Mouse (Mus musculus): ENCODE data around the gene Cfl1. TPM values are rescaled to one million over a fixed set of nuclear protein-coding genes. Genes with fewer than 3 reads are reported as not detected.

Cfl1 gene
- polyA plus RNA-seq, 1 experiment: 151 TPM

- Histone ChIP-seq H3K27me3 (ENCODE audit: control insufficient read depth) (peaks cover 49% of the 10 kb centered on the region), H3K4me1 (ENCODE audit: control insufficient read depth) (peaks cover 17% of the 10 kb centered on the region), H3K9me3 (ENCODE audit: control insufficient read depth, low read length) (no peaks in the 10 kb centered on the region; the same call in 1 of the 2 replicates), H3K4me3 (replicated peaks) (peak overlapping the region; percentile 40), H3K36me3 (ENCODE audit: control insufficient read depth) (no peaks in the 10 kb centered on the region)
- TF ChIP-seq TAL1 (IDR thresholded peaks at IDR 0.05; ENCODE audit: low read length): no peak
- no peak for TF ChIP-seq GATA1 (IDR thresholded peaks at IDR 0.05; ENCODE audit: low read length)
Measured at GRCm38 (mm10) chr19:5475069-5475714, 15.1 kb upstream of the Cfl1 start.

- H3K36me3 ChIP-seq (ENCODE audit: control insufficient read depth): peaks cover 7% of the 10 kb centered on the region
- peaks cover 48% of the 10 kb centered on the region for H3K27me3 ChIP-seq (ENCODE audit: control insufficient read depth)
- no peak for TF ChIP-seq GATA1 (IDR thresholded peaks at IDR 0.05; ENCODE audit: low read length)
- no peak for TF ChIP-seq TAL1 (IDR thresholded peaks at IDR 0.05; ENCODE audit: low read length)
- no peak overlapping the region for H3K4me3 ChIP-seq (replicated peaks)
- no peaks in the 10 kb centered on the region; the same call in 1 of the 2 replicates for H3K9me3 ChIP-seq (ENCODE audit: control insufficient read depth, low read length)
- peaks cover 17% of the 10 kb centered on the region for H3K4me1 ChIP-seq (ENCODE audit: control insufficient read depth)
Measured at GRCm38 (mm10) chr19:5477004-5477667, 13.1 kb upstream of the Cfl1 start.

- H3K4me1 ChIP-seq (ENCODE audit: control insufficient read depth): peaks cover 17% of the 10 kb centered on the region
- H3K27me3 ChIP-seq (ENCODE audit: control insufficient read depth): peaks cover 43% of the 10 kb centered on the region
- peaks cover 13% of the 10 kb centered on the region for H3K36me3 ChIP-seq (ENCODE audit: control insufficient read depth)
- H3K9me3 ChIP-seq (ENCODE audit: control insufficient read depth, low read length): no peaks in the 10 kb centered on the region; the same call in 1 of the 2 replicates
- H3K4me3 ChIP-seq (replicated peaks): no peak overlapping the region
- TF ChIP-seq TAL1 (IDR thresholded peaks at IDR 0.05; ENCODE audit: low read length) (no peak), GATA1 (IDR thresholded peaks at IDR 0.05; ENCODE audit: low read length) (no peak)
Measured at GRCm38 (mm10) chr19:5477668-5478300, 12.5 kb upstream of the Cfl1 start.

GRCm38 (mm10) chr19:5480016-5480415 is 10.2 kb upstream of the Cfl1 start:
- Histone ChIP-seq H3K4me1 (ENCODE audit: control insufficient read depth) (peaks cover 10% of the 10 kb centered on the region), H3K27me3 (ENCODE audit: control insufficient read depth) (peaks cover 21% of the 10 kb centered on the region)

DNA sequence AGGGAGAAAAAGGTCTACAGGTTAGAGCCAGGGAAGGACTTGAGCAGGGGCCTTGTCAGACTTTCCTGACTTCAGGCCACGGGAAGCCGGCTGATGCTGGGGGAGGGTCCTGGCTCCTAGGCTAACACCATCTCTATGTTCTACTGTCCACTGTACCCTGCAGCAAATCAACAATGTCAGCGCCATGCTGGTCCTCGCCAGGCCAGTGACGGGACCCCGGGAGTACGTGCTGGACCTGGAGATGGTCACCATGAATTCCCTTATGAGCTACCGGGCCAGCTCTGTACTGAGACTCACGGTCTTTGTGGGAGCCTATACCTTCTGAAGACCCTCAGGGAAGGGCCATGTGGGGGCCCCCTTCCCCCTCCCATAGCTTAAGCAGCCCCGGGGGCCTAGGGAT is 8.9 kb upstream of the Cfl1 start:
- peaks cover 49% of the 10 kb centered on the region for H3K36me3 ChIP-seq (ENCODE audit: control insufficient read depth)
- TF ChIP-seq TAL1 (IDR thresholded peaks at IDR 0.05; ENCODE audit: low read length): no peak
- no peak for TF ChIP-seq GATA1 (IDR thresholded peaks at IDR 0.05; ENCODE audit: low read length)

More at GRCm38 (mm10) chr19:5480016-5480415, 10.2 kb upstream of the Cfl1 start:
- peaks cover 35% of the 10 kb centered on the region for H3K36me3 ChIP-seq (ENCODE audit: control insufficient read depth)
- no peak for TF ChIP-seq GATA1 (IDR thresholded peaks at IDR 0.05; ENCODE audit: low read length)
- no peak for TF ChIP-seq TAL1 (IDR thresholded peaks at IDR 0.05; ENCODE audit: low read length)
- no peak overlapping the region for H3K4me3 ChIP-seq (replicated peaks)
- H3K9me3 ChIP-seq (ENCODE audit: control insufficient read depth, low read length): no peaks in the 10 kb centered on the region

DNA sequence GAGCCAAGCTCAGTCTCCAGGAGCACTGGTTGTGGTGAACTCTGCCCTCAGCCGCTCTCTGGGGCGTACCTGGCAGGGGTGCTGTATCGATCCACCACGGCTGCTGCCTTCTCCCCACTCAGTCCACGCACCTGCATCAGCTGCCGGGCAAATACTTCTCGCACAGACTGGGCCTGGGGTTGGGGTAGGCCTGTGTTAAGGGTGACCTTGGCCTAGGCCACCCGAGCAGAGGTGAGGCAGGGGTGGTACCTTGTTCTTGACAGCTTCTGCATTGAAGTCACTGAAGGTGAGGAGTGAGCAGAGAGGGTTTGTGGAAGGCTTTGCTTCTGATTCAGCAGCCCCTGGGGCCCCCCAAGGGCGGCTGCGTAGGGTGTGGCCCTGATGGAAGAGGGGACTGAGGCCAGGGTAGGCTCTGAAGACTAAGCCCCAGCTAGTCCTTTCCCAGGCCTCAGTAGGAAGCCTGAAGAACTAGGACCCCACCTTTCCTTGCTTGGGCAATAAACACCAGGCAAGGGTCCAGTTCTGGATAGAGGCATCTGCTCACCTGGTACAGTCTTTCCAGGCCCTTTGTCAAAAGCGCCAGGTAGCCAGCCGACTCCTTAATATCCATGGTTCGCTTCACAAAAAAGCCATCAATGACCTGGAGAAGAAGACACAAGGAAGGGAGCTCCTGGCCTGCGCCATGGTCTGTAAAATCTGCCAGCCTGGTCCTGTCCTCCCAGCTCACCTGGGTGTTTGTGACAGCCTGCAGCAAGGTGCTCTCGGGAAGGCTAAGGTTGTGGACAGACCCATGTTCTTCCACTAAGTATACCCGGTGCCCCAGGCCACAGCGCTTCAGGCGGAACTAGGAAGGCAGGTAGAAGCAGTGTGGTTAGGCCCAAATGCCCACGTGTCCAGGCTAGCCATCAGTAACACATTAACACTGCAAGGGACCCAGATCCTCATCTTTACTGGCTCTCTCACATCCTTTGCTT is 6.6 kb upstream of the Cfl1 start:
- TF ChIP-seq GATA1 (IDR thresholded peaks at IDR 0.05; ENCODE audit: low read length): no peak
- no peak for TF ChIP-seq TAL1 (IDR thresholded peaks at IDR 0.05; ENCODE audit: low read length)
- H3K27me3 ChIP-seq (ENCODE audit: control insufficient read depth): no peaks in the 10 kb centered on the region
- peaks cover 40% of the 10 kb centered on the region for H3K4me1 ChIP-seq (ENCODE audit: control insufficient read depth)
- no peaks in the 10 kb centered on the region for H3K9me3 ChIP-seq (ENCODE audit: control insufficient read depth, low read length)
- H3K4me3 ChIP-seq (replicated peaks): no peak overlapping the region
- H3K36me3 ChIP-seq (ENCODE audit: control insufficient read depth): peaks cover 55% of the 10 kb centered on the region

More for the DNA sequence above, 8.9 kb upstream of the Cfl1 start:
- H3K27me3 ChIP-seq (ENCODE audit: control insufficient read depth): peaks cover 10% of the 10 kb centered on the region
- H3K4me1 ChIP-seq (ENCODE audit: control insufficient read depth): peaks cover 17% of the 10 kb centered on the region
- no peaks in the 10 kb centered on the region for H3K9me3 ChIP-seq (ENCODE audit: control insufficient read depth, low read length)
- no peak overlapping the region for H3K4me3 ChIP-seq (replicated peaks)

DNA sequence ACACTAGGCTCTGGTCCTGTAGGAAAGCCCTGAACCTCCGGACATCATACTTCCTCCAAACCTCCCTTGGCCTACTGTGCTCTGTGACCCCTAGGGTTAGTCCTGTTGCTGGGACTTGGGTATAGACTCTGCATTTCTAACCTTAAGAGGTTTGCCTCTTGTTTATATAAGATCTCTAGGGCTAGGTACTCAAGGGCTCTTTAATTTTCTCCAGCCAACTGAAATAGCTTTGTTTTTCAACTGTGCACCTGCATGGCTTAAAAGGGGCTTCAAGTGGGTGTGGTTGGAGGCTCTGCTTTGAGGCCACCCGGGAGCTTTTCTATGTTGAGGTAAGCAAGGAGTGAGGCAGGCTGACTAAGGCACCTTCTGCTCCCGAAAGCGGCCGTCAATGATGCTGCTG is 5.8 kb upstream of the Cfl1 start:
- H3K9me3 ChIP-seq (ENCODE audit: control insufficient read depth, low read length): no peaks in the 10 kb centered on the region
- H3K4me1 ChIP-seq (ENCODE audit: control insufficient read depth): peaks cover 48% of the 10 kb centered on the region
- H3K27me3 ChIP-seq (ENCODE audit: control insufficient read depth): no peaks in the 10 kb centered on the region
- peaks cover 55% of the 10 kb centered on the region for H3K36me3 ChIP-seq (ENCODE audit: control insufficient read depth)
- H3K4me3 ChIP-seq (replicated peaks): no peak overlapping the region
- TF ChIP-seq GATA1 (IDR thresholded peaks at IDR 0.05; ENCODE audit: low read length) (no peak), TAL1 (IDR thresholded peaks at IDR 0.05; ENCODE audit: low read length) (no peak)

GRCm38 (mm10) chr19:5485371-5485770 is 4.9 kb upstream of the Cfl1 start:
- no peak overlapping the region for H3K4me3 ChIP-seq (replicated peaks)
- no peak for TF ChIP-seq GATA1 (IDR thresholded peaks at IDR 0.05; ENCODE audit: low read length)
- TF ChIP-seq TAL1 (IDR thresholded peaks at IDR 0.05; ENCODE audit: low read length): no peak
- no peaks in the 10 kb centered on the region for H3K9me3 ChIP-seq (ENCODE audit: control insufficient read depth, low read length)
- peaks cover 55% of the 10 kb centered on the region for H3K36me3 ChIP-seq (ENCODE audit: control insufficient read depth)
- H3K27me3 ChIP-seq (ENCODE audit: control insufficient read depth): no peaks in the 10 kb centered on the region
- peaks cover 55% of the 10 kb centered on the region for H3K4me1 ChIP-seq (ENCODE audit: control insufficient read depth)
